Mouse (Mus musculus) mouse trophoblast stem cell (cell line): ENCODE results near the gene Defb45.

Experiments
- in situ Hi-C, 2 experiments: fragments of 300-500 bp; cut with MseI, MboI; formaldehyde crosslinking; loops; 2 replicates in 1 of 2; 3 replicates in 1 of 2; pipeline ENCODE4 v1.15.1; 2025

Gene Defb45

DNA sequence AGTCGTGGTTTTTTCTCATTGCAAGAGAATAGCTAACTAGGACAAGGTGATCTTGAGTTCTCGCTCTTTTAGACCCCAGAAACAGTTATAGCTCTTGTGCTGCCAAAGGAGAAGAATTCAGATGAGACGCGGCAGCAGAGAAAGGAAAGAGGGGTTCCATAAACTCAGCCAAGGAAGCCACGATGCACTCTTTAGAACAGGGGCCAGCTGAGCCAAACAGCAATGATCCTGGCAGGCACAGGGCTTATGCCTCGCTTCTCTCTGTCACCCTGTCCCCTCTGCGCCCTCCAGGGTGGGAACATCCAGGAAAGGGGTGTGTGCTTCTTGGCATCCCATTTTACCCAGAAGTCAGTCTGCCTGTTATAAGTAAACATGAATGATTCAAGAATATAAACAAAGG lies at the start of gene Defb45:
Gene Defb45, minus strand, starts transcription at position 101 of the 400 bp plus-strand sequence.
- in situ Hi-C loops, result no loop called here

DNA sequence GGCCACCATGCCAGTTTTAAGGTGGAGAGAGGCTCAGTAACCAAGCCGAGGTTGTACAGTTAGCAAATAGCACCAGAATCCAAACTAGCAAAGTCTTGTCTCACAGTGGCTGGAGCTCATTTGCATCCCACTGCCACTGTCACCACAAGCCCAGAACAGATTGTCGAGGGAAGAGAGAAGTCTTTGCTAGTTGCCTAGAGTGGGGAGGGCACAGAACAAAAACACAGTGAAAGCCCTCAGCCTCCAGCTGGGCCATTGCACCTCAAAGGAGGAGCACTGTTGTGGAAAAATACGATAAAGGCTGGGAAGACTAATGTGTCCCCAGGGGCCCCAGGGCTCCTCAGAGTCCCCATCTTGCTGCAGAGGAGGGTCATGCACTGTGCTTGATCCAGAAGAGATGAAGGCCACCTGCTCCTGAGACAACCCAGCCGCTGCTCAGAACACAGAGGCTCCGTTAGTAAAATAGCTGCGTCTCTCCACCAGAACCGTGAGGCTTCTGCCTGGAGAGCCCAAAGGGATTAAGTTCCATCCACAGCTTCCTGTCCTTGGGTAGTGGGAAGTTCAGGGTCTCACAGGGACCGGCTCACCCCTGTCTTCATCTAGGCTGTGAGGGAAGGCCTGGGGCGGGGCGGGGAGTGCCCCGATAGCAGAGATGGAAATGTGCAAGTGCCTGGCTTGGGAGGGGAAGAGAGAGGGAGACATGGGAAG lies 40.4 kb upstream of the Defb45 start:
- in situ Hi-C loops, result no loop called here

DNA sequence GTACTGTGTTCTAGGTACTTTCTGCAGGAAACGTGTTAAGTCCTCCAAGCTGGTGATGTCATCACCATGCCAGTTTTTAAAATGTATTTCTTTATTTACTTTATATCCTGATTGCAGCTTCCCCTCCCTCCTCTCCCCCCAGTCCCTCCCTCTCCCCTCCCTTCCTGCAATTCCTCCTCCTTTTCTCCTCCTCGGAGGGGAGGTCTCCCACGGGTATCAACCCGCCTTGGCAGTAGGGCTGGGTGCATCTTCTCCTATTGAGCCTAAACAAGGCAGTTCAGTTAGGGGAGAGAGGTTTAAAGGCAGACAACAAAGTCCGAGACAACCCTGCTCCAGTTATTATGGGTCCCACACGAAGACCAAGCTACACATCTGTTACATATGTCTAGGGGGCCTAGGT lies 39.7 kb upstream of the Defb45 start:
- in situ Hi-C loops, result no loop called here

DNA sequence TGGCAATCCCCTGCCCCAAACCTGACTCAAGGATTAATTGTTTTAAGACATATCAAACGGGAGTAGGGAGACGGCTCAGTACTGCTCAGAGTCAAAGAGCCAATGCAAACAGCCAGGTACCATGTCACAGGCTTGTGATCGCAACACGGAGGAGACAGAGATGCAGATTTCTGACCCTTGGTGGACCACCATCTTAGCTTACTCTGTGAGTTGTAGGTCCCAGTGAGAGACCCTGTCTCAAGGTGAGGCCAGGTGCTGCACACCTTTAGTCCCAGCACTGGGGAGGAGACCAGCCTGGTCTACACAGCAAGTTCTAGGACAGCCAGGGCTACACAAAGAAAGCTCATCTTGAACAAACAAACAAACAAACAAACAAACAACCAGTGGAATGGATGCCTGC lies 38.2 kb upstream of the Defb45 start:
- in situ Hi-C loops, result no loop called here

DNA sequence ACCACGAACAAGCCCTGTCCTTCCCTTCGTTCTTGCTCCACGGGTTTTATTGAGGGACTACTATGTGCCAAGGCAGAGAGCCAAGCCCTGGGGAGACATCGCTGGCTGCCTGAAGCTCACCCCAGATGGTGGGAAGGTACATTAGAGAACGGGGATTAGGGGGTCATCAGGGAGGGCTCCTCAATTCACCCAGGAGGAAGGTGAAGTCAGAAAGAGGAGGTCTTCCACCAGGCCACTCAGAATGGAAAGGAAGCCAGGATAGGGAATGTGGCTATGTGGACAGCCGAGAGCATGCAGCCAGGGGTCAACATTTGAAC lies 37.8 kb upstream of the Defb45 start:
- in situ Hi-C loops, result no loop called here

DNA sequence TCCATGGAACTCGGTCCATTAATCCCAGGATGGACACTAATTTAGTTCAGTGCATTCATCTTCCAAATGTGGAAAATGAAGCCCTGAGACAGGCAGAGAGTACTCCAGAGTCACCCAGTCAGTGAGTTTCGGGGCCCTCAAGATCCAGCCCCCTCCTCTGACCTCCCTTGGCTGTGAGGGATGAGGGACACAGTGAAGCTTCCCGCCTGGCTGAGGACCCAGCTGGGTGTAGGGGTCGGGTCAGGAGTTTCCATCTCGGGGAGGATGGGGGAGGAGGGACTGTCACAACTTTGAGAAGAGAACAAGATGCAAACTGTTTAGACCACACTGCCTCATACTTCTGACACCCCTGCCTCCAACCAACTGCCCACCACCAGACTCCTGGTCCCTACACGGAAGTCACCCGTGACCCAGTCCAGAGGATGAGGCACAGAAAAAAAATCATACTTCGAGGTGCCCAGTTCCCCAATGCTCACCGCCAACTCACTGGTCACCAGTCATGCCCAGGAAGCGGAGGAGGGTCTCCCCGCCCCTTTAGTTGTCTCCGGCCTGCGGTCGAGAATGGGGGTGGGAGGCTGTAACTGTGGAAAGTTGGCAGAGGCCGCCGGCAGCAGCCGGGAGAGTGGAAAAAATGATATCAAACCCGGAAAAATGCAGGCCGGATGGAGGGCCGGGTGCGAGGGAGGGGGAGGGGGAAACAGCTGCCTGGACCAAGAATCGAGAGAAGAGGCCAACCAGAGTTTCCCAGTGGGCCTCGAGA lies 37.2 kb upstream of the Defb45 start:
- in situ Hi-C loops, result no loop called here

DNA sequence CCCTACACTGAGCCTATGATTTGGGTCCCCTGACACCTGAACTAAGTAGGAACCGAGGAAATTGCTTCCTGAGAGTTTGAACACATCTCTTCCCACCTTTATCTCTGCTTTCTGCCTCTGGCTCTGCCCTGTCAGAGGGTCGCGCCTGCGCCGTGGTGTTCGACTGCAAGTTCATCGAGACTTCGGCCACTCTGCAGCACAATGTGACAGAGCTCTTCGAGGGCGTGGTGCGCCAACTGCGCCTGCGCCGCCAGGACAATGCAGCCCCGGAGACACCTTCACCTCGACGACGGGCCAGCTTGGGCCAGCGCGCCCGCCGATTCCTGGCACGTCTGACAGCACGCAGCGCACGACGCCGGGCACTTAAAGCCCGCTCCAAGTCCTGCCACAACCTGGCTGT lies 35.1 kb upstream of the Defb45 start:
- in situ Hi-C loops, result no loop called here

DNA sequence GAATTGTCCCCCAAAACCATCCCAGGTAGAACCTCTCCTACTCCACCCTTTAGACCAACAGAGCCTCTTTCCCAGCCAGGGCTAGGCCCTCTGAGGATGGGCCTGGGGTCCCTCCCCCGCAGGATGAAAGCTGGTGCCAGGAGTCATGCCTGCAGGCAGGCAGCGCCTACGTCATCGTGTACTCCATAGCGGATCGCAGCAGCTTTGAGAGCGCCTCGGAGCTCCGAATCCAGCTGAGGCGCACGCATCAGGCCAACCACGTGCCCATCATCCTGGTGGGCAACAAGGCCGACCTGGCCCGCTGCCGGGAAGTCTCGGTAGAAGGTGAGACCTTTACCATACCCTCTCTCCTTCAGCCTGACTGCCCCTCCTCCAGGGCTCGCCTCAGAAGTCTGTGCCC lies 34.1 kb upstream of the Defb45 start:
- in situ Hi-C loops, result no loop called here

DNA sequence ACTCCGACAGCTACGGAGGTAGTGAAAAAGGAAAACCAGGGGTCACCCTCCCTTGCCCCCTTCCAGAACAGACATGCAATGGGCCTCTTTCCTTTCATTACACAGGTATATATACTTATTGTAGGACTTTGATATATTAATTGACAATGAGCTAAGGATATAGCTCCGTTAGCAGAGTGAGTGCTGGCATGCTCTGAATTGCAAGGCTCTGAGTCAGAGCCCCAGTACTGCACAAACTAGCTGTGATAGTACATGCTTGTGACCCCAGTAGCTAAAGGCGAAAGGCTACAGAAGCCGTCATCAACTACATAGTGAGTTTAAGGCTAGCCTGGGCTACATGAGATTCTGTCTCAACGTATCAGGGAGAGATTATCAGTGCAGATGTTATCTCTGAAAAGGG lies 30.7 kb upstream of the Defb45 start:
- in situ Hi-C loops, result no loop called here

DNA sequence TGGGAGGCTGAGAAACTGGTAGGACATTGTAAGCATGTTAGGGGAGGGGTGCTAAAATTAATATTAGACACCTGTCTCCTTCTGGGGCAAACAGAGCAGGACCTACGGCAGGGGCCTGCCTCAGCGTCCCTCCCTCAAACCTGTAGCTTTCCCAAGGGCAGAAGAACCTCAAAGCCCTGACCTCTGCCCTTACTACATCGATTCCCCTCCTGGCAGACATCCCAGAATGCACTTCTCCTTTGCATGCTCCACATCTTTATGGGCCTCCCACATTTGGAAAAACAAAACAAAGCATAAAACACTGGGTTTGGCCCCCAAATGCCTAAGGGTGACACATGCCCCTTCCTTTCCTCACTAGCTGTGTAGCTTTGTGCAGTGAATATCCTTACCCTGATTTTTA lies 30.0 kb upstream of the Defb45 start:
- in situ Hi-C loops, result no loop called here

DNA sequence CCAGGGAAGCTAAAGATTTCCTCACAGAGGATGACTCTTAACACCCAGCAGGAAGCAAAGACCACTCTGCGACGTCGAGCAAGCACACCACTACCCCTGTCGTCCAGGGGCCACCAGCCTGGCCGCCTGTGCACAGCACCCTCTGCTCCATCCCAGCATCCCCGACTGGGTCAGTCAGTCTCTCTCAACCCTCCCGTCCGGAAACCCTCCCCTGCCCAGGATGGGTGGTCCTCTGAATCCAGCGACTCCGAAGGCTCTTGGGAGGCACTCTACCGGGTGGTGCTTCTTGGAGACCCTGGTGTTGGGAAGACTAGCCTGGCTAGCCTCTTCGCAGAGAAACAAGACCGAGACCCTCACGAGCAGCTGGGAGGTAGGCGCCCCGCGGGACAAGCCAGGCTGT lies 28.9 kb upstream of the Defb45 start:
- in situ Hi-C loops, result no loop called here

DNA sequence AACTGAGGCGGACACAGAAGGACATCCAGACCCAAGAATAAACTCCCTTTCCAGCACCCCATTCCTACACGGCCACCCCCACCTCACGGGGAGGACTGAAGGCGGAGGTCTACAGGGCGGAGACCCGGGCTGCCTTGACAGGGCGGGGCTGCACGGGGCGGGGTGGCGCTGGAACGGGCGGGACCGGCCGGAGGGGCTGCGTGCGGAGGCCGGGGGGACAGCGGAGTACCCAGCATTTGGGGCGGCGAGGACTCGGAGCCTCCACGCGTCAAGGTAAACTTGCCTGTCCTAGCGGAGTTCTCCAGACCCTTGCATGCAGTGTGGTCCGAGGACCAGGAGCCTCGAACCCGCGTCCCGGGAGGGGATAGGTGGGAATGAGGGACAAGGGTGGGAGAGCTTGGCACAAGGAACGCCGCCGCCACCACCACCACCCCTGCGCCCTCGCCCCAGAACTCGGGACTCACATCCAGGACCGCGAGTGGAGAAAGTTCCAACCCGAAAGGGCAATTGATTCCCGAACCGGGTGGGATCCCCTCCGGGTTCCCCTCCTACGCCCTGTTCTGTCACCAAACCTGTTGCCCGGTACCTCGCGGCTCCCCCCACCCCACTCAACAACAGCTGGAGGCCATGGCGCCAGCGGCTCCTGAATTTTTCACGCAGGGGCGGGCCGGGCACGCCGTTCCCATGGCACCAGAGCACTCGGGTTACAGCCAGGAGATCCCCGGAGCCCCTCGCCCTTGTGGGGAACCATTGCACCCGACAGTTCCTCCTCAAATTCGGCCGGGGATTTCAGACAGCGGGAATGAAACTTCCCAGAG lies 27.8 kb upstream of the Defb45 start, which contains the start of gene Rem1:
Gene Rem1, plus strand, starts transcription at position 178 of the 818 bp plus-strand sequence.
- in situ Hi-C loops, result no loop called here

DNA sequence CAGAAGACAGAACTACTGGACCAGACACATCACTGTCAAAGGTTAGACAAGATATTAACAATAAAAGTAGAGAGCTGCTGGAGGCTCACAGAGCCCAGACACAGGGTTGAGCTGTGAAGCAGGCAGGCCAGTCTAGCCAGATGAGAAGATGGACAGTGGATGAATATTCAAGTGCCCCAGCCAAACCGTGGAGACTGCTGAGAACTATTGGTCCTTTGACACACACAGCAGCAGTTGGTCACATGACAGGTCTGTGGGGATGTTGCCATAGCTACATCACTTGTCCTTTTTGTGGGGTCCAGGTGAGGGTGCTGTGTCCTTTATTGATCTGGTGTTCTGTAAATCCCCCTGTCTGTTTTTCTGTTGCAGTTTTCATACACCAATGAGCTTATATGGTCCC lies 26.1 kb upstream of the Defb45 start:
- in situ Hi-C loops, result no loop called here

DNA sequence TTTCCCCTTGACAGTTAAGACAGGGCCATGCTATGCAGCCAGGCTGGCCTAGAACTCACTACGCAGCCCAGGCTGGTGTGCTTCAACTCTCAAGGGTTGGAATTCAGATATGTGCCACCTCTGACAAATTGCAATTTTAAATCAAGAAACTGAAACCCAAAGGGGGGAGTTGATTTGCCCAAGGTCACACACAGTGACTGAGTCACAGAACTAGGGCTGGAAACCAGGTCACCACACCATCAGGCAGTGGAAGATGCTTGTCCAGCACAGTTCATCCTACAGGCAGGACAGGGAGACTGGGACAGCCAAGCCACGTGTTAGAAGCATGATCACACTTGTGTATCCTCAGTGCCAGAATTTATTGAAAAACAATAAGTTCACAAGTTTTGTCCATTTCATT lies 25.4 kb upstream of the Defb45 start:
- in situ Hi-C loops, result no loop called here

DNA sequence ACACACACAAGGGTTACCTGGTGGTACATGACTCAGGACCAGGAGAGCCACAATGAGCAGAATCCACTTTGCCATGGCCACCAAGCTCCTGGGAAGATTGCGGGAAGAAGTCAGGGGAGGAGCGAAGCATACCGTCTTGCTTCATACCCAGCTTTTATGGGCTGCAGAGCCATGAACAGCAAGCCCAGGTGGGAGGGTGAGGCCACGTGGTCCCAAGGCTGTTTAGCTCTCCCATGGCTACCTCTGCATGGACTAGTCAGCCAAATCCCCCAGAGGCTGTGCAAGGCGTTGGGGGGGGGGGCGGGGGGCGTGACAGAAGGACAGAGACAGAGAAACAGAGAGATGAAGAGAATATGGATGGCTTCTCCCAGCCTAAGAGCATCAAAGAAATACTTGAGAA lies 23.8 kb upstream of the Defb45 start, which contains the start of gene Defb25:
Gene Defb25, minus strand, starts transcription at position 101 of the 400 bp plus-strand sequence.
- in situ Hi-C loops, result no loop called here

DNA sequence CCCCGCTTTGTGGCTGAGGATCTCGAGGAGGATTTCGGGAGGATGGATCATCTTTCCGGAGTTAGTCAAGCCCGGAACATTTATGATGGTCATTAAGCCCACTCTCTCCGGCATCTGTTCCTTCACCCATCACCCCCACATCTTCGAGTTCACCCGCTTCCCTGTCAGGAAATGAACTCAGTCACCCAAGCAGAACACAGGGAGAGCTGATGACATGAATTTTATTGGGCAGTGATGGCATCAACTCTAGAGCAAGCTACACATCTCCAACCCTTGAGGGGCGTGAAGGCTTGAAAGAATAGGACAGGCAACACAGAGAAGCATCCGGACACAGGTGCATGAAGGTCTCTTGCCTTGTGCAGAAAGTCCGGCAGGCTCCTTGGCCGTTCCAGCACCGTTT lies 23.0 kb upstream of the Defb45 start:
- in situ Hi-C loops, result no loop called here

DNA sequence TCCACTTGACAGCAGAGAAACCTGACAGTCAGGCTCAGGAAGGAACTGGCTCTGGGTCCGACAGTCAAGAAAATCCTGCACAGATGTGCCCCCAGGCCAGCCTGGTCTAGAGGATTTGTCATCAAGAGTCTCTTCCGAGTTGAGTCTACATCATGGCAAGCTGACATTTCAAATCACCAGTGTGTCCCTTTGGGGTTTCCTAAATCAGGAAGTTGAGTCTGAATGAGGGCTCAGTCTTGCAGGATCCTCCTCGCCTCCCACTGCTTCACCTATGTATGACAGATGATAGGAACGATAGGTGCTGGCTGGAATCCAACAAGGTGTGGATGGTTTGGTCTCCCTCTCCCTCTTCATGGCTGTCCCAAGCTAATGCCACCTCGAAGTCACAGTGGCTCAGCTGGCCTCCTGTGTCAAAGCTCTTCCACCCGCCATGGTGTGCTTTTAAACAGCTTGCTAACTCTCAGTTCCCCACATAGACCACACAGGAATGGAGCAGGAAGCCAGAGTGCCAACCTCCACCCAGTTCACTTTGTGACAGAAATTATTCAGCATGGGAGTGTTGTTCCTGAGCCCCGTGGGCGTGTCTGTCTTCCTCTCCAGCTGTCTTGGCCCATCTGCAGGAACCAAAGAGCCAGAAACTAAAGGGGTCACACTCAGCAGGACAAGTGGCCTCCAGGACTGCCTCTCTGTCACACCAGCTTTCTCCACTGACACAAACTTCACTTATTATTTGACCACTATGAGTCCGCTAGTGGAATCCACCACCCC lies 21.4 kb upstream of the Defb45 start:
- in situ Hi-C loops, result no loop called here

DNA sequence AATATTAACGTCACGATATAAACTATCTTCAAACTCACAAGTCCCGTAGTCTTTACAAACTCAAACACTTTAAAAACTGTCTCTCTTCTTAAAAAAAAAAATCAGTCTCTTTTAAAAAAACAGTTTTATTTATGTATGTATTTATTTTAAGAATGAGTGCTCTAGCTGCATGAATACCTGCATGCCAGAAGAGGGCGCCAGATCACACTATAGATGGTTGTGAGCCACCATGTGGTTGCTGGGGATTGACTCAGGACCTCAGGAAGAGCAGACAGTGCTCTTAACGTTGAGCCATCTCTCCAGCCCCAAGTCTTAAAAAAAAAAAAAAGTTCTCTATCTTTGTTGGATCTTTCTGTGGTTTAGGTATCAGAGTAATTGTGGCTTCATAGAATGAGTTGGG lies 18.2 kb upstream of the Defb45 start:
- in situ Hi-C loops, result loop anchor here (5.0 kb wide), 1 partner anchor 40 kb away; no protein-coding TSS in a partner anchor

DNA sequence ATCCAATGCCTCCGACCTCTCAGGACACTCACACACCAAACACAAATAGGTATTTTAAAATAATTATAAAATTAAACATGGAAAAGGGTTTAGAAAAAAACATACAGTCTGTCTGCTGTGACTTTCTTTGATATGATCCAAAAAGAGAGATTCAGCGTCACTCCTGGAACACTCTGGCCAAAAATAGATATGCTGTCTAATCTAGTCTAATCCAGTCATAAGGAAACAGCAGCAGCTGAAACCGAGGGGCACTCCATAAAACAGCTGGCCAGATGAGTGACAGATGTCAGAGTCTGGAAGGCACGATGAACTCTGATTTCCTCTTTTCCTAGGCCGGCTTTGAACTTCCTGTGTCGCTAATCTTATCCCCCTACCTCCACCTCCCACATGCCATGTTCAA lies 17.3 kb upstream of the Defb45 start:
- in situ Hi-C loops, result loop anchor here (5.0 kb wide), 1 partner anchor 41 kb away; no protein-coding TSS in a partner anchor

DNA sequence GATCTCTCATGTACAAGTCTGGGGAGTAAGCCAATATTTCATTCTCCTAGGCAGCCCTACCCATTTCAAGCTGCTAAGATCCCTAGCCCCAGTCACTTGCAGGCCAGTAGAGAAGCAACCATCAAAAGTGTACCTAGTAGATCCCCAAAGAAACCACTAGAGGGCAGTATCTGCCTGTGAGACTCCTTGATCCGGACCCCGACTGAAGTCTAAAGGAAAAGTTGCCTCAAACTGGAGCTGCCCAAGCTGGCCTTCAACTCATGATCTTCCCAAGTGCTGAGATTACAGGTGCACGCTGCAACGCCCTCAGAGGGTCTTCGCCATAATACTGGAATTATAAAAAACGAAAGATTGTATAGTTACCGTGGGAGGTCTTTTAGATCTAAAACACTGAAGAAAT lies 16.4 kb upstream of the Defb45 start:
- in situ Hi-C loops, result loop anchor here (5.0 kb wide), 1 partner anchor 42 kb away; no protein-coding TSS in a partner anchor

DNA sequence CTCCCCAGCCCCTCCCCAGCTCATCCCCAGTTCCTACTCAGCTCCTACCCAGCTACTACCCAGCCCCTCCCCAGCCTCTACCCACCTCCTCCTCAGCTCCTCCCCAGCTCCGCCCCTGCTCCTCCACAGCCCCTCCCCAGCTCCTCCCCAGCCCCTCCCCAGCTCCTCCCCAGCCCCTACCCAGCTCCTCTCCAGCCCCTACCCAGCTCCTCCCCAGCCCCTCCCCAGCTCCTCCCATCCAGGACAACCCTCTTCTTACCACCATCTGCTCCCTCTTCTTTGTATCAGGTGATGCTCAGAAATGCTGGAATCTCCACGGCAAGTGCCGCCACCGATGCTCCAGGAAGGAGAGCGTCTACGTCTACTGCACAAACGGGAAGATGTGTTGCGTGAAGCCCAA lies 13.0 kb upstream of the Defb45 start:
- in situ Hi-C loops, result no loop called here

DNA sequence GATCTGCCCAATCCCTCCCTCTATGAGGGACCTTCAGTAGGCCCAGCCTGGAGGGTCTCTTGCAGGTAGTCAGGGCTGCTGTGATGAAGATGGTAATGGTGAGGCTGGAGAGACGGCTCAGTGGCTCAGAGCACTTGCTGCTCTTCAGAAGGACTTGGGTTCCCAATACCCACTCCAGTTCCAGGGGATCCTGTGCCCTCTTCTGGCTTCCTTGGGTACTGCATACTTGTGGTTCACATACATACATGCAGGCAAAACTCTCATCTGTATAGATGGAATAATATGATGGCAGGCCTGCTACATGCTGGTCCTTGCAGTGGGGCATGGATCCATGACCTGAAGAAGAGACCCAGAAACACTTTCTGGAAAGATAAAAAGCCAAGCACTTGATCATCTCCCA lies 9.5 kb upstream of the Defb45 start:
- in situ Hi-C loops, result no loop called here
